ENCODE assay signal across 22 mouse cellular contexts in the genomic region with DNA sequence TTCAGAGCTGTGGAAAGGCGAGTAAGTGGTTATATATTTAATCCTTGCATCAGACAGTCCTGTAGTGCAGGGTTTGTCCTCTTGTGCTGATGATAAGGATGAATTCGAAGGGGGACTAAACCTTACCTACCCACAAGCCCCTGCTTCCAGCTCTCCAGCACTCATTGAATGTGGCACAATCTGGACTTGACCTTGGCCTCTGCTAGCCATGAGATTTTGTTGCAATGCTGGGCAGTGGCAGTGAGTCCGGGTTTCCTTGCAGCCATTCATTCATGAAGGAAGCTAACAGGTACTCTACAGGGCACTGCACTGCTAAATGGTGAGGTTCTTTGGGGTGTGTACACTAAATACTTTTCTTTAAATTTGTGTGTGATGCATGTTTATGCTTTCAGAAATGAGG.
"Had no signal": no experiment of that assay in that cellular context is flagged by ENCODE, and none has a peak within 500 bp of the region (broad histone marks: within the 10 kb centered on the region; RNA-seq: fewer than 3 reads in every experiment).

No protein-coding gene starts in this region.

- H3K9ac ChIP-seq: kidney, embryonic 15.5 days; limb, embryonic 13.5 days; liver, embryonic 14.5 days; midbrain, embryonic 12.5 days; midbrain, embryonic 15.5 days; neural tube, embryonic 12.5 days; neural tube, embryonic 15.5 days had no signal

- H3K27me3 ChIP-seq: kidney, embryonic 15.5 days; midbrain, embryonic 15.5 days; neural tube, embryonic 12.5 days; neural tube, embryonic 15.5 days had no signal

- H3K4me2 ChIP-seq: kidney, embryonic 15.5 days; limb, embryonic 13.5 days; midbrain, embryonic 12.5 days; midbrain, embryonic 15.5 days; neural tube, embryonic 12.5 days; neural tube, embryonic 15.5 days had no signal

- H3K9me3 ChIP-seq: kidney, embryonic 15.5 days; limb, embryonic 10.5 days; limb, embryonic 13.5 days; midbrain, embryonic 12.5 days; midbrain, embryonic 15.5 days; neural tube, embryonic 12.5 days; neural tube, embryonic 15.5 days had no signal

- H3K27ac ChIP-seq: kidney, embryonic 15.5 days; limb, embryonic 10.5 days; limb, embryonic 13.5 days; liver, embryonic 14.5 days; midbrain, embryonic 12.5 days; midbrain, embryonic 15.5 days; neural tube, embryonic 12.5 days; neural tube, embryonic 15.5 days; stomach, postnatal 0 days had no signal

- ATAC-seq: midbrain, embryonic 15.5 days had no signal

- DNase-seq: kidney, adult 11 months; kidney, adult 8-10 months; kidney, postnatal 10 days; kidney, postnatal 36 days; layer of hippocampus, postnatal 36 days; lung, adult 2 months; lung, postnatal 14 days; lung, postnatal 4 days; right cerebral cortex, adult 18-20 months; right cerebral cortex, postnatal 14 days; right cerebral cortex, postnatal 4 days; thymus, adult 18-20 months; thymus, postnatal 36 days had no signal

- H3K4me3 ChIP-seq: kidney, embryonic 15.5 days; limb, embryonic 10.5 days; limb, embryonic 13.5 days; midbrain, embryonic 12.5 days; midbrain, embryonic 15.5 days; neural tube, embryonic 12.5 days; neural tube, embryonic 15.5 days had no signal

- H3K36me3 ChIP-seq: midbrain, embryonic 15.5 days; neural tube, embryonic 15.5 days had no signal
